Mouse (Mus musculus) thymus, adult 2 months (tissue): ENCODE measurements around the gene Pik3r6. TPM values are rescaled to one million over a fixed set of nuclear protein-coding genes. Genes with fewer than 3 reads are reported as not detected.

Source experiments
- DNase-seq: peaks from one replicate; pipeline ENCODE4 v3.0.0; 2021
- H3K27ac ChIP-seq: fragments of 200-500 bp; 2 replicates; pipeline ENCODE4 v1.5.1; 2012; ENCODE audit warnings: low read length, control low read depth; ENCODE audit not compliant: control insufficient read depth, insufficient read depth
- H3K27me3 ChIP-seq: fragments of 200-500 bp; 2 replicates; pipeline ENCODE4 v1.6.1; 2012; ENCODE audit warnings: mild to moderate bottlenecking, low read length, moderate library complexity, mixed read lengths; ENCODE audit not compliant: control insufficient read depth, insufficient read depth
- H3K36me3 ChIP-seq: fragments of 200-500 bp; 2 replicates; pipeline ENCODE4 v1.6.1; 2012; ENCODE audit warnings: mild to moderate bottlenecking, low read length, moderate library complexity; ENCODE audit not compliant: control insufficient read depth, insufficient read depth
- H3K4me1 ChIP-seq: fragments of 200-500 bp; replicated peaks from 2 replicates; pipeline ENCODE4 v1.6.1; 2012; ENCODE audit warnings: low read length; ENCODE audit not compliant: control insufficient read depth, insufficient read depth
- H3K4me3 ChIP-seq: fragments of 200-500 bp; 2 replicates; pipeline ENCODE4 v1.5.1; 2012; ENCODE audit warnings: mild to moderate bottlenecking, low read length, control low read depth, moderate library complexity; ENCODE audit not compliant: control insufficient read depth, insufficient read depth
- CTCF ChIP-seq: fragments of 200-500 bp; IDR thresholded peaks from 2 replicates; pipeline ENCODE4 v1.5.1; 2012; ENCODE audit warnings: mild to moderate bottlenecking, control low read depth, low read length, moderate library complexity, borderline replicate concordance; ENCODE audit not compliant: control insufficient read depth, poor library complexity, insufficient read depth; ENCODE audit errors: extremely low read depth
- POLR2A ChIP-seq: fragments of 200-500 bp; IDR thresholded peaks from 2 replicates; pipeline ENCODE4 v1.6.1; 2012; ENCODE audit warnings: mild to moderate bottlenecking, low read length, control low read depth, moderate library complexity; ENCODE audit not compliant: control insufficient read depth, poor library complexity, insufficient read depth; ENCODE audit errors: extremely low read depth
- WGBS: fragments of 180-500 bp; shearing (Covaris S2); methylation state at CpG from one replicate; pipeline ENCODE4 v1.1.7; 2018; 5-methylcytosine and 5-hydroxymethylcytosine counted together
- polyA plus RNA-seq: library from polyadenylated mRNA; depleted of rRNA; stranded (reverse); fragments of >200 nt; gene quantifications from 2 replicates; pipeline ENCODE4 v1.2.3, GENCODE M21; 2012; rRNA removed

Gene Pik3r6
- polyA plus RNA-seq, 1 experiment: 3.7 TPM

GRCm38 (mm10) chr11:68593247-68593646, 90.4 kb downstream of the Pik3r6 start:
- no peak for DNase-seq

GRCm38 (mm10) chr11:68597912-68598311, 95.1 kb downstream of the Pik3r6 start:
- Histone ChIP-seq H3K27ac (no peak overlapping the region), H3K4me1 (peaks cover 14% of the 10 kb centered on the region), H3K36me3 (no peaks in the 10 kb centered on the region), H3K4me3 (no peak overlapping the region), H3K27me3 (no peaks in the 10 kb centered on the region)
- no peak for DNase-seq
- TF ChIP-seq POLR2A (no peak), CTCF (no peak)
- 78% methylated on average over 2 of the region's 2 CpGs for WGBS

More at GRCm38 (mm10) chr11:68593247-68593646, 90.4 kb downstream of the Pik3r6 start:
- no peaks in the 10 kb centered on the region for H3K4me1 ChIP-seq
- WGBS: 88% methylated on average over 3 of the region's 3 CpGs
- H3K27ac ChIP-seq: no peak overlapping the region
- no peaks in the 10 kb centered on the region for H3K27me3 ChIP-seq
- TF ChIP-seq POLR2A: no peak
- TF ChIP-seq CTCF: no peak
- no peaks in the 10 kb centered on the region for H3K36me3 ChIP-seq
- no peak overlapping the region for H3K4me3 ChIP-seq

- TF ChIP-seq POLR2A (no peak), CTCF (no peak)
- H3K36me3 ChIP-seq: no peaks in the 10 kb centered on the region
- no peak for DNase-seq
- H3K27ac ChIP-seq: no peak overlapping the region
- no peak overlapping the region for H3K4me3 ChIP-seq
- peaks cover 14% of the 10 kb centered on the region for H3K4me1 ChIP-seq
- WGBS: 86% methylated on average over 6 of the region's 6 CpGs
- H3K27me3 ChIP-seq: no peaks in the 10 kb centered on the region
These were observed 97.8 kb downstream of the Pik3r6 start for GRCm38 (mm10) chr11:68600551-68601021.

- H3K4me1 ChIP-seq: peaks cover 14% of the 10 kb centered on the region
- H3K27me3 ChIP-seq: no peaks in the 10 kb centered on the region
- no peak for DNase-seq
- WGBS: 91% methylated on average over 9 of the region's 9 CpGs
- no peak overlapping the region for H3K27ac ChIP-seq
- H3K36me3 ChIP-seq: no peaks in the 10 kb centered on the region
- no peak for TF ChIP-seq CTCF
- no peak for TF ChIP-seq POLR2A
- no peak overlapping the region for H3K4me3 ChIP-seq
These were observed 98.7 kb downstream of the Pik3r6 start for GRCm38 (mm10) chr11:68601486-68601991.

Other genes with a start within 250 kb of the Pik3r6 start
- gene Ntn1, start 102.2 kb upstream of the Pik3r6 start, polyA plus RNA-seq: 16.6 and 20.4 TPM in 2 replicates
- 105 and 108 TPM in 2 replicates for gene Pik3r5, start 70.9 kb upstream of the Pik3r6 start, polyA plus RNA-seq
- 0.24 and 0.65 TPM in 2 replicates for gene Mfsd6l, start 53.2 kb downstream of the Pik3r6 start, polyA plus RNA-seq
- gene Ccdc42, start 84.0 kb downstream of the Pik3r6 start, polyA plus RNA-seq: not detected in 2 replicates
- gene Myh10, start 188.5 kb downstream of the Pik3r6 start, polyA plus RNA-seq: 5.6 and 5.7 TPM in 2 replicates